Mouse (Mus musculus) E14TG2a.4 (cell line): ENCODE results near the gene Ndufb4.

Experiments
- H3K27me3 ChIP-seq: 2 replicates; pipeline ENCODE4 v1.6.1; 2014; ENCODE audit warnings: low read length, control low read depth; ENCODE audit not compliant: insufficient read depth
- H3K36me3 ChIP-seq: 2 replicates; pipeline ENCODE4 v1.6.1; 2014; ENCODE audit warnings: low read length, control low read depth; ENCODE audit not compliant: insufficient read depth
- H3K4me1 ChIP-seq: replicated peaks from 2 replicates; pipeline ENCODE4 v1.6.1; 2014; ENCODE audit warnings: low read depth, low read length, control low read depth
- H3K4me3 ChIP-seq: replicated peaks from 2 replicates; pipeline ENCODE4 v1.5.1; 2014; ENCODE audit warnings: mild to moderate bottlenecking, low read length
- H3K9me3 ChIP-seq: 2 replicates; pipeline ENCODE4 v1.6.1; 2014; ENCODE audit warnings: low read length, control low read depth
- CTCF ChIP-seq: conservative IDR thresholded peaks from 2 replicates; pipeline ENCODE4 v1.5.1; 2014; ENCODE audit warnings: low read length
- NANOG ChIP-seq: IDR thresholded peaks from 2 replicates; pipeline ENCODE4 v1.6.1; 2014; ENCODE audit warnings: borderline replicate concordance, low read length, mixed read lengths
- POU5F1 ChIP-seq: IDR thresholded peaks from 2 replicates; pipeline ENCODE4 v1.6.1; 2014; ENCODE audit warnings: low read length, borderline replicate concordance

The Ndufb4 gene

DNA sequence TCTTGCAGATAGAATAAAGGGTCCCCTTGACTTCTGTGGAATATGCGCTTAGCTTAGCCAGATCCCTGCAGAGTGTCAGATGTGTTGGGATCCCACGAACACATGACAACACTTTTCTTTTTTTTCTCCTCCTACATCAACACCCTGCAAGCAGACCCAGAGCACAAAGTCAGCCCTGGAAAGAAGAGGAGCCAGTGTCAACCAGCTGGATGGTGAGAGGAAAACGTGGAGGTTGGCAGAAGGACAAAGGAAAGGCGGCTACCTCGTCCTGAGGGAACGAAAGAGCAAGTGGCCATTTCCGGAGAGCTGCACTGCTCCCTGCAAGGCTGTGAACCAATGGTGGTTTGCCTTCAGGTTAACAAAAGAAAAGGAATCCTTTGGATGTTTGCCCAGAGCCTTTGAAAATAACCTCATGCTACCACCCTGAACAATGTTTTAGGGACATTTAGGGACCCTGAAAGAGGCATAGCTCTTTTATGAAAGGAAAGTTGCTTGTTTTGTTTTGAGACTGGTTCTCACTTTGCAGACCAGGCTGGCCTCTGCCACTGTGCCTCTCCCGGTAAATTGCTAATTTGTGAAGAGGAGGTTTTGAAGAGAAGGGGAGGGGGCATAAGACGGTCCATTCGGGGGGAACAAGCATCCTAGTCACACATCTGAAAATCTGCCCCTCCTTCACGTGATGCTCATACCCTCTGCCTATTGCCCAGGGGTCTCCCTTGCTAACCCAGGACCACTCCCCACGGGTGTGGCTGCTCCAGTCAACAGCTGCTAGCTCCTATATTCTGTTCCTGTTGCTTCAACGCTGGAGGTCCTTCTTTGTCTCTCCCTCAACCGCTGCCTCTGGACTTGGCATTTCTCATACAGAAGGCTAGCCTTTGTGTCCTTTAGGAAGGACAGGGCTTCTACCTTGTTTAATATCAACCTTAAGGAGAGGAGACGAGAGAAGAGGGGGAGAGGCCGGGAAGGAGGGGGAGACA, 29.2 kb upstream of the Ndufb4 start:
- Histone ChIP-seq H3K4me1 (peaks cover 80% of the 10 kb centered on the region), H3K36me3 (no peaks in the 10 kb centered on the region), H3K27me3 (peaks cover 24% of the 10 kb centered on the region), H3K9me3 (no peaks in the 10 kb centered on the region), H3K4me3 (peak overlapping the region; percentile 50)
- TF ChIP-seq CTCF (no peak), NANOG (no peak), POU5F1 (no peak)

DNA sequence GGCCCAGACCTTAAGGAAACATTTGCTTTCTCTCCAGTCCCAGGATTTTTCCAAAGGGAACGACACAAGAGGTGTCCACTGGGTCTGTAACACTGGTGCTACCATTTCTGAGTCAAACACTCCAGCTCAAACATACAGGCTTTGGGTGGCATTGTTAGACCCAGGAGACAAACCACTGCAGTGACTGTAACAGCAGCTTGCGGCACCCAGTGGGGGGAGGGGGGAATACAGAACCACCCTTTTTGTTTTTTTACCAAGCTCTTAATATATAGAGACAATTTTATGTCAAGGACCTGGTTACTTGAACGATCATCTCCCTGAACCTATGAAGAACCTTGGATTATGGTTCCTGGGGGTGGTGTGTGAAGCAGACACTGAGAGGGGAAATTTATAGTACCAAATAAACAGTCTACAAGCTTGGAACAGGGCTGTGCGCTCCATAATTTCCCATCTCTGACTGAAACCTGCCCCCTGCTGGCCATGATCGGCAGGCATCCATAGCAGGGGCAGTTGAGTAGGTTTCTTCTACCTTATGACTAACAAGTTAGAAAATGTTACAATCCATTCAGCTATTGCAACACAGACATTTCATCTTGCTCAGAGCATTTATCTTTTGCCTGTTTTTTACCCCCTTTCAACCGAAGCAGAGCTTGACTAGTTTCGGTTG, 28.2 kb upstream of the Ndufb4 start:
- TF ChIP-seq POU5F1 (no peak), CTCF (peak; percentile 75)
- Histone ChIP-seq H3K4me1 (peaks cover 73% of the 10 kb centered on the region), H3K4me3 (no peak overlapping the region)

DNA sequence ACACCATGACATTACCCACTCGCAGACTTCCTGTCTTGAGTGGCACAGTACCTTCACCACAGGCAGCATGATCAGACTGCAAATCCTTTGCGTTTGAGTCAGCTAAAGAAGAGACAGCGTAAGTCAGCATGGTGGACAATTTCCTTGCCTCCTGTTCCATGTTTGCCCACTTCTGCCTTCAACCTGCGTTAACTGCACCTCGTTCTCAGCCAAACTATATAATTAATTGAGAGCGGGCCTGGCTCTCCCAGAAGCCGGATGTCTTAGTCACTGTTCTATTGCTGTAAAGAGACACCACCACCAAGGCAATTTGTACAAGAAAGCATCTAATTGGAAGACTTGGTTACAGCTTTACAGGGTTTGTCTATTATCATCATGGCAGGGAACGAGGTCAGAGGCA, 26.6 kb upstream of the Ndufb4 start:
- H3K9me3 ChIP-seq, result no peaks in the 10 kb centered on the region
- H3K4me1 ChIP-seq, result peaks cover 73% of the 10 kb centered on the region
- TF ChIP-seq NANOG, result no peak
- TF ChIP-seq CTCF, result no peak
- no peak for TF ChIP-seq POU5F1
- peaks cover 6% of the 10 kb centered on the region for H3K27me3 ChIP-seq
- H3K4me3 ChIP-seq, result no peak overlapping the region
- H3K36me3 ChIP-seq, result no peaks in the 10 kb centered on the region

More for the DNA sequence above, 28.2 kb upstream of the Ndufb4 start:
- Histone ChIP-seq H3K9me3 (no peaks in the 10 kb centered on the region), H3K27me3 (peaks cover 19% of the 10 kb centered on the region), H3K36me3 (no peaks in the 10 kb centered on the region)

DNA sequence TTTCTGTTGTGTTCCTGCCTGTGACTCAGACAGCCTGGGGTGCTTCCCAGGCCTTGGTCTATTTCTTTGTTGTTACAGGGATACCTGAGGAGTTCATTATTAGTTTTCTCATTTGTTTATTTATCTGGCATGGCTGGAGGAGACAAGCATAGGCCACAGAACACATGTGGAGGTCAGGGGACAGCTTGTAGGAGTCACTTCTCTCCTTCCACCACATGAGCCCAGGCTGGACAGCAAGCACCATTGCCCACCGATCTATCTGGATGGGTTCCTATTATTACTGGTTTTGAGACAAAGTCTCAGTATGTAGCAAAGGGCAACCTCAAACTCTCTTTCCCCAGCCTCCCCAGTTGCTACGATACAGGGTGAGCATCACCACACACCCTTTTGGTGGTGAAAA, 26.0 kb upstream of the Ndufb4 start:
- Histone ChIP-seq H3K36me3 (no peaks in the 10 kb centered on the region), H3K27me3 (peaks cover under 1% of the 10 kb centered on the region; the same call in 1 of the 2 replicates), H3K9me3 (no peaks in the 10 kb centered on the region), H3K4me3 (no peak overlapping the region), H3K4me1 (peaks cover 73% of the 10 kb centered on the region)
- no peak for TF ChIP-seq NANOG
- no peak for TF ChIP-seq CTCF
- TF ChIP-seq POU5F1, result no peak

DNA sequence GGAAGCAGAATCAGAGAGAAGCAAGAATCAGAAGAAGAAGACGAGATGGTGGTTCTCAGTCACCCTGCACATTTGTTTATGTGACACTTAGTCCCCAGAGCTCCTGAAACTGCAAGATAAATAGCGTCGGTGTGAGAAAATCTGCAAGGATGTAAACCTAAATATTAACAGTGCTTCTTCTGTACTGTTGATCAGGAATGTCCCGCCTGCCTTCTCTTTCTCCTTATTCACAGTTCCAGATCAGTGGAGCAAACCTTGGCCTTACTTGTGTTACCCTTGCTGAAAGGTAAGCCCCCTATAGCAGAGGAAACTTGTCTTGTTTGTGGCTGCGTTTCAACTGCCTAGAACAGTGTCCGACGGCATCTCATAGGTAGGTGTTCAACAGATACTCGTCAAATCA, 23.3 kb upstream of the Ndufb4 start:
- no peaks in the 10 kb centered on the region for H3K9me3 ChIP-seq
- no peaks in the 10 kb centered on the region for H3K36me3 ChIP-seq
- no peaks in the 10 kb centered on the region; the same call in 1 of the 2 replicates for H3K27me3 ChIP-seq
- no peak for TF ChIP-seq POU5F1
- TF ChIP-seq NANOG, result no peak
- no peak for TF ChIP-seq CTCF
- H3K4me3 ChIP-seq, result no peak overlapping the region
- peaks cover 49% of the 10 kb centered on the region for H3K4me1 ChIP-seq

DNA sequence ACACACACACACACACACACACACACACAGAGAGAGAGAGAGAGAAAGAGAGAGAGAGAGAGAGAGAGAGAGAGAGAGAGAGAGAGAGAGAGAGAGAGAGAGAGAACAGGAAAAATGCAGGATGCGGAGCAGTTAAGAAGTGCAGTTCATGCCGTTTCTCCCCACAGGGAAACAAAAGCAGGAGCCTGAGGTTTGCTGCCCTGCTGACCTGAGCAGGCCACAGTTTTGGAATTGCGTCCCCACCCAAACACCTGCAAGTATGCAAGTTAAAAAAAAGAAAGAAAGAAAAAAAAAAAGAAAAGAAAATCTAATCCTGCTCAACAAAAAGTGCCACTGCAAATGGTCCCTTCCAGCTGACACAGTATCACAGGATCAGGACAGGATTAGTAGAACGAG, 22.4 kb upstream of the Ndufb4 start:
- no peak for TF ChIP-seq POU5F1
- no peak for TF ChIP-seq CTCF
- no peak for TF ChIP-seq NANOG
- H3K27me3 ChIP-seq, result no peaks in the 10 kb centered on the region; the same call in 1 of the 2 replicates
- no peak overlapping the region for H3K4me3 ChIP-seq
- no peaks in the 10 kb centered on the region for H3K36me3 ChIP-seq
- H3K4me1 ChIP-seq, result peaks cover 40% of the 10 kb centered on the region
- no peaks in the 10 kb centered on the region for H3K9me3 ChIP-seq

DNA sequence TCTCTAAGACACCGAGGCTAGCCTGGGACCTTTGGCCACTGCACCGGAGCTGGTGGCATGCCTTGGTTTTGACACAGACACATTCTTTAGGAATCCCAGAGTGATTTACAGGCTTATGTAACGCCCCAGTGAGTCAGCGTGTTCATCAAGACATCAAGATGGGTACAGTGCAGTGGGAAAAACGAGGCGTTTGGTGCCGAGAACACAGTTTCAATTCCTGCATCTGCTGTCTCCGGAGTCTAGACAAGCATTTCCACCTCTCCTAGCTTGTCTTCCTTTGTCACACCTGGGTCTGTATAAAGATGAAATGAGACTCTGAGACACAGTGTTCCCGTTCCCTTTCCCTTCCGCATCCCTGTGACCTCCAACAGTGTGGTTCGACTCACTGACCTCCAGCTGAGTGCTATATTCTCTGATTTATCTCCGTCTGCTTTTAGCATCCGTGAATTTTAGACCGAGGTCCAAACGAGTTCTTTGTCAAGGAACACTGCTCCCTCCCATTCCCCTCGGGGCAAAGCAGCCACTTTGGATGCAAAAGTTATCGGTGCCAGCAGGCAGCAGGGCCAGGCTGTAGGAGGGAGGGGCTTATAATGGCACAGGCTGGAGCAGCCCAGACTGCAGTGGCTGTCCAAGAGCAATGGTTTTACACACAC, 21.9 kb upstream of the Ndufb4 start:
- no peaks in the 10 kb centered on the region for H3K36me3 ChIP-seq
- no peaks in the 10 kb centered on the region for H3K9me3 ChIP-seq
- peak overlapping the region; percentile 39; the same call in 1 of the 2 replicates for H3K4me3 ChIP-seq
- TF ChIP-seq NANOG, result no peak
- TF ChIP-seq CTCF, result no peak
- no peak for TF ChIP-seq POU5F1
- H3K4me1 ChIP-seq, result peaks cover 38% of the 10 kb centered on the region
- no peaks in the 10 kb centered on the region; the same call in 1 of the 2 replicates for H3K27me3 ChIP-seq

DNA sequence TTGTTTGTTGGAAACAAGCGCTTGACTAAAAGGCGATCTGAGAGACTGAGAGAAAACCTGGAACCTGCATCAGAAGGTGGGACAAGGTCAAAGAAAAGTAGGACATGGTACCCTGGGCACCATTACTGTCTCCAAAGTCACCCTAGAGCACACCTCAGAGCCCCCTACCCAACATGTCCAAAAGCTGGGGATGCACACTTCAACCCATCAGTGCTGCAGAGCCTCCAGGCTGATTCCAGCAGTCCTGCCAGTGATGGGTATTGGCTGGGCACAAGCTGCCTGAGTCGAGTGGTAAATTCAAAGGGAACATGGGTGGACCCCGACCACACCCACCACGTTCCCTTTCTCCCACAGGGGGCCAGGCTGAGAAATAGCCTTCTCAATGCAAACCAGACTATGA, 21.1 kb upstream of the Ndufb4 start:
- Histone ChIP-seq H3K36me3 (no peaks in the 10 kb centered on the region), H3K9me3 (no peaks in the 10 kb centered on the region), H3K4me3 (no peak overlapping the region), H3K27me3 (no peaks in the 10 kb centered on the region; the same call in 1 of the 2 replicates), H3K4me1 (peaks cover 32% of the 10 kb centered on the region)
- TF ChIP-seq NANOG, result no peak
- no peak for TF ChIP-seq POU5F1
- no peak for TF ChIP-seq CTCF
